Mouse (Mus musculus) MEL (cell line): Measurements from ENCODE around the gene Rhbdl3.

Source experiments
- BHLHE40 ChIP-seq: IDR thresholded peaks from 2 replicates; pipeline ENCODE4 v1.6.1; 2012; ENCODE audit warnings: low read depth, mild to moderate bottlenecking, inconsistent platforms, low read length, improper control_type of control experiment, borderline replicate concordance
- CTCF ChIP-seq, 3 experiments: IDR thresholded peaks in 2 of 3; conservative IDR thresholded peaks in 1 of 3; 2 replicates each; pipeline ENCODE4 v1.5.1; 2011 to 2012; ENCODE audit warnings: low read length in 3 of 3, low read depth in 2 of 3, mild to moderate bottlenecking in 2 of 3, improper control_type of control experiment in 1 of 3, inconsistent platforms in 1 of 3, mixed read lengths in 1 of 3, moderate library complexity in 1 of 3; ENCODE audit not compliant: control insufficient read depth in 1 of 3, insufficient read depth in 1 of 3, poor library complexity in 1 of 3, severe bottlenecking in 1 of 3
- E2F4 ChIP-seq: IDR thresholded peaks from 2 replicates; pipeline ENCODE4 v1.6.1; 2011; ENCODE audit warnings: low read depth, low read length, improper control_type of control experiment, borderline replicate concordance
- GABPA ChIP-seq: IDR thresholded peaks from 2 replicates; pipeline ENCODE4 v1.6.1; 2012; ENCODE audit warnings: low read depth, mild to moderate bottlenecking, inconsistent platforms, low read length, improper control_type of control experiment, moderate library complexity
- GATA1 ChIP-seq: IDR thresholded peaks from 2 replicates; pipeline ENCODE4 v1.6.1; 2011; ENCODE audit warnings: low read depth, low read length, improper control_type of control experiment
- MAX ChIP-seq: IDR thresholded peaks from 2 replicates; pipeline ENCODE4 v1.6.1; 2011; ENCODE audit warnings: low read length, improper control_type of control experiment
- MYC ChIP-seq: IDR thresholded peaks from 2 replicates; pipeline ENCODE4 v1.6.1; 2011; ENCODE audit warnings: low read depth, mild to moderate bottlenecking, low read length, improper control_type of control experiment, moderate library complexity
- POLR2A ChIP-seq, 2 experiments: IDR thresholded peaks; 2 replicates each; pipeline ENCODE4 v1.6.1; 2011 to 2012; ENCODE audit warnings: low read length in 2 of 2, mild to moderate bottlenecking in 2 of 2, control low read depth in 1 of 2, improper control_type of control experiment in 1 of 2, low read depth in 1 of 2, moderate library complexity in 1 of 2; ENCODE audit not compliant: control insufficient read depth in 1 of 2, insufficient read depth in 1 of 2, poor library complexity in 1 of 2
- RCOR1 ChIP-seq: IDR thresholded peaks from 2 replicates; pipeline ENCODE4 v1.6.1; 2012; ENCODE audit warnings: low read depth, mild to moderate bottlenecking, inconsistent platforms, low read length, improper control_type of control experiment
- SMC3 ChIP-seq: IDR thresholded peaks from 2 replicates; pipeline ENCODE4 v1.6.1; 2011; ENCODE audit warnings: low read depth, low read length, improper control_type of control experiment
- TCF12 ChIP-seq: IDR thresholded peaks from 2 replicates; pipeline ENCODE4 v1.6.1; 2014; ENCODE audit warnings: low read depth, mild to moderate bottlenecking, inconsistent platforms, low read length, improper control_type of control experiment, moderate library complexity
- UBTF ChIP-seq: IDR thresholded peaks from 2 replicates; pipeline ENCODE4 v1.6.1; 2012; ENCODE audit warnings: low read depth, mild to moderate bottlenecking, inconsistent platforms, low read length, improper control_type of control experiment, moderate library complexity, borderline replicate concordance; ENCODE audit not compliant: insufficient read depth
- USF1 ChIP-seq: IDR thresholded peaks from 2 replicates; pipeline ENCODE4 v1.6.1; 2014; ENCODE audit warnings: low read depth, mild to moderate bottlenecking, inconsistent platforms, low read length, improper control_type of control experiment, moderate library complexity
- USF2 ChIP-seq, 2 experiments: IDR thresholded peaks; 2 replicates each; pipeline ENCODE4 v1.6.1; 2011 to 2012; ENCODE audit warnings: improper control_type of control experiment in 2 of 2, low read length in 2 of 2, borderline replicate concordance in 1 of 2, inconsistent platforms in 1 of 2, low read depth in 1 of 2, mild to moderate bottlenecking in 1 of 2; ENCODE audit not compliant: insufficient read depth in 1 of 2

GRCm38 (mm10) chr11:80323255-80323654 lies 22.5 kb downstream of the Rhbdl3 start:
- TF ChIP-seq MAX, result no peak
- TF ChIP-seq MYC, result no peak
- TF ChIP-seq CTCF (IDR thresholded peaks at IDR 0.05 in 2 of 3, conservative IDR thresholded peaks at IDR 0.05 in 1 of 3; ENCODE audit: control insufficient read depth in 1 of 3, insufficient read depth in 1 of 3, low read depth in 2 of 3, low read length in 3 of 3, poor library complexity in 1 of 3, severe bottlenecking in 1 of 3), result no peak
- TF ChIP-seq SMC3, result no peak
- no peak for TF ChIP-seq USF2 (IDR thresholded peaks at IDR 0.05; ENCODE audit: borderline replicate concordance in 1 of 2, insufficient read depth in 1 of 2, low read depth in 1 of 2, low read length in 2 of 2)
- TF ChIP-seq UBTF, result no peak
- TF ChIP-seq USF1, result no peak
- TF ChIP-seq POLR2A (IDR thresholded peaks at IDR 0.05; ENCODE audit: control insufficient read depth in 1 of 2, insufficient read depth in 1 of 2, low read depth in 1 of 2, low read length in 2 of 2, poor library complexity in 1 of 2), result no peak
- no peak for TF ChIP-seq E2F4
- TF ChIP-seq GATA1, result no peak
- no peak for TF ChIP-seq BHLHE40
- TF ChIP-seq RCOR1, result no peak
- no peak for TF ChIP-seq GABPA
- no peak for TF ChIP-seq TCF12
